Mouse (Mus musculus): ENCODE data around the gene Hist1h4k. TPM values are rescaled to one million over a fixed set of nuclear protein-coding genes. Genes with fewer than 3 reads are reported as not detected.
"Not testable (repeated sequence)": the region's sequence is repeated elsewhere in the genome, so short reads cannot be mapped to it uniquely, and the experiment has no call there.

Hist1h4k gene
- polyA plus RNA-seq, 1 experiment from 2014 or later, result 7.2 TPM

DNA sequence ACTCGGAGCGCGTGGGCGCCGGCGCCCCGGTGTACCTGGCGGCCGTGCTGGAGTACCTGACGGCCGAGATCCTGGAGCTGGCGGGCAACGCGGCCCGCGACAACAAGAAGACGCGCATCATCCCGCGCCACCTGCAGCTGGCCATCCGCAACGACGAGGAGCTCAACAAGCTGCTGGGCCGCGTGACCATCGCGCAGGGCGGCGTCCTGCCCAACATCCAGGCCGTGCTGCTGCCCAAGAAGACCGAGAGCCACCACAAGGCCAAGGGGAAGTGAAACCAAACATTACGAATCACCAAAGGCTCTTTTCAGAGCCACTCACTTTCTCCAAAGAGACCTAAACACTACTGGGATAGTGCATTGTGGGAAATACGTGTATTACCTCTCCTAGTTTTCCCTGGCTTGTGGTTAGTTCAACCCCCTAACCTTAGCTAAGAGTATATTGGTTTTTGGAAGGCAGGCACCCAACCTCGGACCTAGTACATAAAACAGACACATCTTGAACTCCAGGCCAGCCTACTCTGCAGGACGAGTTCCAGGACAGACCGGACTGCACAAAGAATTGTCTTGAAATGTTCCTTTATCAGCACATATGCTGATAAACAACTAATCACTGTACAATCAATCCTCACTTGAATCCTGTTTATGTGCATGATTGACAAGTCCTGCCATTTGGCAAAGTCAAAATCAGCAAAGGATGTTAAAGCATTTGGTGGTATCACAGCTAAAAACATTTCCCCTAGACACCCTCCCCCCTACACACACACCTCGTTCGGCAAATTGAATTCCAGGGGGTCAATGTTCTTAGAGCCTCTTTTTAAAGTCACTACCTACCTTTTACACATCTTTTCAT, 33.5 kb downstream of the Hist1h4k start:
- 0% methylated on average over 9 of the region's 38 CpGs for WGBS
- Histone ChIP-seq H3K9ac (ENCODE audit: low read length) (peak overlapping the region; percentile 91), H3K4me1 (replicated peaks; ENCODE audit: control insufficient read depth, insufficient read depth, low read length) (peaks cover 24% of the 10 kb centered on the region), H3K4me3 (ENCODE audit: low read depth, low read length) (peak overlapping the region; percentile 50), H3K27ac (ENCODE audit: low read depth) (peak overlapping the region; percentile 98), H3K4me2 (ENCODE audit: low read length) (peak overlapping the region; percentile 82)
- H3K36me3 ChIP-seq (ENCODE audit: control insufficient read depth, insufficient read depth, low read length); H3K9me3 ChIP-seq (ENCODE audit: control insufficient read depth, low read length); H3K27me3 ChIP-seq (replicated peaks; ENCODE audit: control insufficient read depth, insufficient read depth, low read length); ATAC-seq (replicated peaks; ENCODE audit: low FRiP score, low TSS enrichment, low read depth): not testable (repeated sequence)
- DNase-seq (ENCODE audit: low spot score), result peak; percentile 78

GRCm38 (mm10) chr13:21715864-21716539, 34.3 kb downstream of the Hist1h4k start, which contains the start of the genes Hist1h2bl and Hist1h2ai:
Gene Hist1h2bl (minus strand): TSS chr13:21716143.
Gene Hist1h2ai (plus strand): TSS chr13:21716422.
- Histone ChIP-seq H3K9ac (ENCODE audit: low read length) (peak within 1 kb of the TSS; percentile 91), H3K27ac (ENCODE audit: low read depth) (peak within 1 kb of the TSS; percentile 98), H3K4me2 (ENCODE audit: low read length) (peak within 1 kb of the TSS; percentile 91), H3K4me1 (replicated peaks; ENCODE audit: control insufficient read depth, insufficient read depth, low read length) (peaks cover 22% of the 10 kb centered on the region), H3K4me3 (ENCODE audit: low read depth, low read length) (peak within 1 kb of the TSS; percentile 50)
- DNase-seq (ENCODE audit: low spot score) (peak; percentile 83), ATAC-seq (replicated peaks; ENCODE audit: low FRiP score, low TSS enrichment, low read depth) (peak; percentile 89)
- under 1% methylated on average over 28 of the region's 50 CpGs for WGBS
- not testable (repeated sequence) for H3K9me3 ChIP-seq (ENCODE audit: control insufficient read depth, low read length); H3K36me3 ChIP-seq (ENCODE audit: control insufficient read depth, insufficient read depth, low read length); H3K27me3 ChIP-seq (replicated peaks; ENCODE audit: control insufficient read depth, insufficient read depth, low read length)

DNA sequence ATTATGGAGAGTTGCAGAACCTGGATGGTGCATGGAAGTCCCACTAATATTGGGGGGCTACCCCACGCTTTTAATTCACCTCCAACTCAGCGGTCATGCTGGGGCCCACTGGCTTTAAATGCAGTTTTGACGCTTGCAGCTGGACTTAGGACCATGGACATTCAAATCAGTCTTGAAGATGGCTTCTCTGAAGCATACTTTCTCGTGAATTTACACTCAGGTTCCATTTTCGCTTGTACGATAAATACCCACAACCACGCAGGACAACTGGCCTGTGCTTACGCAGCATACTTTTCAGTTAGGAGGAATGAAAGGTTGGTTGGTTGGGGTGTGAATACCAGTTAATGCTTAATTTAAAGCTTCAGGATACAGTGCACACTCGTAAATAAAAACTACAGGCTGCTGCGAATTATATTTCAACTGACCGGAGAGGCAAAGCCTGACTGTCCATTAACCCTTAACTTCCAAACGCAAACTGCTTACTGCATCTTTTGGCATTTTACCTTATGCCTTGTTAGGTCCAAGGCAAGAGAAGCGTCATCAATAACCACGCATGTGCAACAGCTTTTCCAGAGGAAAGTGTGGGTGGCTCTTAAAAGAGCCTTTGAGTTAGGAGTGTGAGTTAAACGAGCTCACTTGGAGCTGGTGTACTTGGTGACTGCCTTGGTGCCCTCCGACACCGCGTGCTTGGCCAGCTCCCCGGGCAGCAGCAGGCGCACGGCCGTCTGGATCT, 35.0 kb downstream of the Hist1h4k start:
- no peaks in the 10 kb centered on the region for H3K36me3 ChIP-seq (ENCODE audit: control insufficient read depth, insufficient read depth, low read length)
- H3K27me3 ChIP-seq (replicated peaks; ENCODE audit: control insufficient read depth, insufficient read depth, low read length), result no peaks in the 10 kb centered on the region
- H3K4me2 ChIP-seq (ENCODE audit: low read length), result peak overlapping the region; percentile 91
- no peak for ATAC-seq (replicated peaks; ENCODE audit: low FRiP score, low TSS enrichment, low read depth)
- peak overlapping the region; percentile 98 for H3K27ac ChIP-seq (ENCODE audit: low read depth)
- H3K4me1 ChIP-seq (replicated peaks; ENCODE audit: control insufficient read depth, insufficient read depth, low read length), result peaks cover 18% of the 10 kb centered on the region
- peak; percentile 73 for DNase-seq (ENCODE audit: low spot score)
- H3K9ac ChIP-seq (ENCODE audit: low read length), result peak overlapping the region; percentile 73
- H3K9me3 ChIP-seq (ENCODE audit: control insufficient read depth, low read length), result no peaks in the 10 kb centered on the region
- WGBS, result under 1% methylated on average over 20 of the region's 22 CpGs
- H3K4me3 ChIP-seq (ENCODE audit: low read depth, low read length), result peak overlapping the region; percentile 50

GRCm38 (mm10) chr13:21714725-21715124, 35.6 kb downstream of the Hist1h4k start:
- ATAC-seq (replicated peaks; ENCODE audit: low FRiP score, low TSS enrichment, low read depth), result 0 out of 2 replicates have a peak, but pooled peaks have one; percentile 7
- peak overlapping the region; percentile 91 for H3K4me2 ChIP-seq (ENCODE audit: low read length)
- peak overlapping the region; percentile 50 for H3K4me3 ChIP-seq (ENCODE audit: low read depth, low read length)
- WGBS, result under 1% methylated on average over 7 of the region's 7 CpGs
- no peaks in the 10 kb centered on the region for H3K36me3 ChIP-seq (ENCODE audit: control insufficient read depth, insufficient read depth, low read length)
- DNase-seq (ENCODE audit: low spot score), result peak; percentile 68
- no peaks in the 10 kb centered on the region for H3K9me3 ChIP-seq (ENCODE audit: control insufficient read depth, low read length)
- H3K9ac ChIP-seq (ENCODE audit: low read length), result peak overlapping the region; percentile 73
- no peaks in the 10 kb centered on the region for H3K27me3 ChIP-seq (replicated peaks; ENCODE audit: control insufficient read depth, insufficient read depth, low read length)
- H3K4me1 ChIP-seq (replicated peaks; ENCODE audit: control insufficient read depth, insufficient read depth, low read length), result peaks cover 16% of the 10 kb centered on the region
- peak overlapping the region; percentile 98 for H3K27ac ChIP-seq (ENCODE audit: low read depth)

DNA sequence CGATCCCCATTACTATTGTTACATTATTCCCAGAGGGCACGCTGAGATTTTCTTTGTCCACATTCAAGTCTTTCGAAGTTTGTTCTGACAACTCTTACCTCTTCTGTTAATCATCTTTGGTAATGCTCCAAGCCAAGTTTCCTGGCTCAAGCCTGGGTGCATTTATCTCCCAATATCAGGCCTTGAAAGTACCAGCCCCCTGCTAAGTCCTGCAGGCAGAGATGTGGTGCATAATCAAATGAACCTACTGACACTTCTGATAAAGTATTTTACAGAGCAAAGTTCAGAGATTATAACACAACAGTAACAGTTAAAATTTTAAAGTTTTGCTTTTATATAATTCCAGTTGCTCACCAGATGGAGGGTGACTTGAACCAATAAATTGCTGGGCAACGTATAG, 38.6 kb downstream of the Hist1h4k start:
- no peak overlapping the region for H3K9ac ChIP-seq (ENCODE audit: low read length)
- H3K4me3 ChIP-seq (ENCODE audit: low read depth, low read length), result peak overlapping the region; percentile 76
- no peaks in the 10 kb centered on the region for H3K9me3 ChIP-seq (ENCODE audit: control insufficient read depth, low read length)
- 27% methylated on average over 4 of the region's 4 CpGs for WGBS
- no peak overlapping the region for H3K27ac ChIP-seq (ENCODE audit: low read depth)
- ATAC-seq (replicated peaks; ENCODE audit: low FRiP score, low TSS enrichment, low read depth), result no peak
- peaks cover 5% of the 10 kb centered on the region for H3K4me1 ChIP-seq (replicated peaks; ENCODE audit: control insufficient read depth, insufficient read depth, low read length)
- no peaks in the 10 kb centered on the region for H3K27me3 ChIP-seq (replicated peaks; ENCODE audit: control insufficient read depth, insufficient read depth, low read length)
- H3K4me2 ChIP-seq (ENCODE audit: low read length), result peak overlapping the region; percentile 52
- H3K36me3 ChIP-seq (ENCODE audit: control insufficient read depth, insufficient read depth, low read length), result no peaks in the 10 kb centered on the region
- DNase-seq (ENCODE audit: low spot score), result no peak

DNA sequence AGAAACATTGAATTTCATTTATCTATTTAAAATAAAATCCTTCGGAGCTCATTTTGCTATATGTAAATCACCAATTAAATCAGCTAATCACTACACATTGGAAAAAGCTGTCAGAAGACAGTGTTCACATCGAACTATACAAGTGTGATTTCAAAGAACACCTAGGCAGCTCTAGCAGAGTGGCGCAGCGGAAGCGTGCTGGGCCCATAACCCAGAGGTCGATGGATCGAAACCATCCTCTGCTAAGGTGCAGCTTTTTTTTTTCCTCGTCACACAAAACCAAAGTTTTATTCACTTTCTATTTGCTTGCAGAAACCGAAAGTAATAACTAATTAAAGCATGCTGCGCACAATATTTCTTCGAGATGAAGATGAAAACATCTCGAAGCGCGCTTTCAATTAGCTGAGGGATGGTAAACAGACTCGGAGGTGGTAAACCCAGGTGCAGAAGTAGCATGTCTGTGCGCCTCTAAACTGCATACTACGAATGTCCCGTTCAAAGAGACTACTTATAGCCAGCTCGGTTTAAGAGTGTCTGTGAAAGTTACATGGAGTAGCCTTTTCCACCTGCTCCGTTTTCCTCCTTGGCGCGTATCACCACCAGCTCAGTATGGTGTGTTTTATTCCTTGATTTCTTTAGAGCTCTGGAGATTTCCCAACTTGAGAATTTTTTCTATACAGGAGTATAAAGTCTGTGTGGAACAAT, 39.3 kb downstream of the Hist1h4k start:
- ATAC-seq (replicated peaks; ENCODE audit: low FRiP score, low TSS enrichment, low read depth) (peak; percentile 88), DNase-seq (ENCODE audit: low spot score) (peak; percentile 91)
- Histone ChIP-seq H3K4me3 (ENCODE audit: low read depth, low read length) (peak overlapping the region; percentile 76), H3K9ac (ENCODE audit: low read length) (peak overlapping the region; percentile 22), H3K27me3 (replicated peaks; ENCODE audit: control insufficient read depth, insufficient read depth, low read length) (no peaks in the 10 kb centered on the region), H3K27ac (ENCODE audit: low read depth) (no peak overlapping the region), H3K4me1 (replicated peaks; ENCODE audit: control insufficient read depth, insufficient read depth, low read length) (peaks cover 5% of the 10 kb centered on the region), H3K36me3 (ENCODE audit: control insufficient read depth, insufficient read depth, low read length) (no peaks in the 10 kb centered on the region), H3K4me2 (ENCODE audit: low read length) (peak overlapping the region; percentile 52), H3K9me3 (ENCODE audit: control insufficient read depth, low read length) (no peaks in the 10 kb centered on the region)
- WGBS, result 3% methylated on average over 22 of the region's 22 CpGs

DNA sequence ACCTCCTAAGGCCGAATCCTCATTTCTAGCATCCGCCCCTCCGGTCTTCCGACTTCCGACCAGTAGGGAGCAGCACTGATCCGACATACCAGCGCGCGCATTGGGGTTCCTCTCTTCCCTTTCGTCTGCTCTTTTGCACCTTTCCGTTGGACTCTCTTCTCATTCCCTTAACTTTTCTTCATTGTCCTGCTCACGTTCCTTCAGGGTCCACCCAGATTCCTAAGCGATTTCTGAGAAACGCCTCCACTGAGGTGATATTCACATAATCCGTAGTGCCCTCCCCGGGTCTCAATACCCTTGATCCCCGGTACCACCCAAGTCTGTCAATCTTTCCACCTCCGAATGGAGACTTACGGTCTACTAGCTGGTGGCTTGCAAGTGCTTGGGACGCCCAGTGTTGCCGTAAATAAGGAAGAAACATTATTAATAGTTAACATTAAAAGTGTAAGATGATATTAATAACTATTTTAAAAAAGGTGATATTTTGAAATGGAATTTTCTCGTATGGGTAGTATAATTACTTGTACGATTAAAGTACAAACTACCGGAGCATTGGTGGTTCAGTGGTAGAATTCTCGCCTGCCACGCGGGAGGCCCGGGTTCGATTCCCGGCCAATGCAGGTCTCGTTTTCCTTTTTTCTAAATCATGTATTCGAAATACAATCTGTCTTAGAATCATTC, 40.1 kb downstream of the Hist1h4k start:
- H3K27me3 ChIP-seq (replicated peaks; ENCODE audit: control insufficient read depth, insufficient read depth, low read length), result no peaks in the 10 kb centered on the region
- H3K27ac ChIP-seq (ENCODE audit: low read depth), result peak overlapping the region; percentile 67; the same call in 1 of the 2 replicates
- peak overlapping the region; percentile 76 for H3K4me3 ChIP-seq (ENCODE audit: low read depth, low read length)
- H3K9ac ChIP-seq (ENCODE audit: low read length), result peak overlapping the region; percentile 66
- DNase-seq (ENCODE audit: low spot score) (peak; percentile 95), ATAC-seq (replicated peaks; ENCODE audit: low FRiP score, low TSS enrichment, low read depth) (peak; percentile 86)
- H3K4me2 ChIP-seq (ENCODE audit: low read length), result peak overlapping the region; percentile 52
- H3K36me3 ChIP-seq (ENCODE audit: control insufficient read depth, insufficient read depth, low read length), result no peaks in the 10 kb centered on the region
- H3K4me1 ChIP-seq (replicated peaks; ENCODE audit: control insufficient read depth, insufficient read depth, low read length), result peaks cover 2% of the 10 kb centered on the region
- WGBS, result under 1% methylated on average over 32 of the region's 32 CpGs
- H3K9me3 ChIP-seq (ENCODE audit: control insufficient read depth, low read length), result no peaks in the 10 kb centered on the region
